Mouse (Mus musculus): ENCODE results near the gene Hrnr.

Gene Hrnr

DNA sequence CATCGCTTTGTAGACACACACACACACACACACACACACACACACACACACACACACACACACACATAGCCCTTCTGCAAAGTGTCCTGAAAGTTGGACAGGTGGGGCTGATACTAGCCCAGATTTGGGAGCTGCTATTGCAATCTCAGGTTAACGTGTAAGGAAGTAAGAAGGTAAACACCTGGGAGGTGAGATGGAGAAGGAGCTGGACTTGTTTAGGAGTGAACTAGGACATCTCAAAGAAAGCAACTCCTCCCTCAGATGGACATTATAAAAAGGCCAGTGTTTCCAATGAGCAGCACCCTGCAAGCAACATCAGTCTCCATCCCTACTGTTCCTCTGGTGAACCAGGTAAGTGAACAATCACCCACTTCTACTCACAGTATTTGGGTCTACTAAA is at the start of gene Hrnr:
Gene Hrnr, plus strand, starts transcription at position 301 of the 400 bp plus-strand sequence.
- no peak for DNase-seq (ENCODE audit: low read depth in 1 of 2, low spot score in 2 of 2)

- DNase-seq (ENCODE audit: low read depth in 1 of 2, low spot score in 2 of 2), result no peak
These were observed 46.3 kb upstream of the Hrnr start, which contains the start of gene Flg for GRCm38 (mm10) chr3:93273223-93273622. Flg (plus strand) TSS chr3:93273523.

- DNase-seq (ENCODE audit: low read depth in 1 of 2, low spot score in 2 of 2), result no peak
These were observed 22.0 kb upstream of the Hrnr start for GRCm38 (mm10) chr3:93297542-93297941.

- DNase-seq (ENCODE audit: low read depth in 1 of 2, low spot score in 2 of 2), result no peak
These were observed 19.7 kb upstream of the Hrnr start for GRCm38 (mm10) chr3:93299832-93300231.

DNA sequence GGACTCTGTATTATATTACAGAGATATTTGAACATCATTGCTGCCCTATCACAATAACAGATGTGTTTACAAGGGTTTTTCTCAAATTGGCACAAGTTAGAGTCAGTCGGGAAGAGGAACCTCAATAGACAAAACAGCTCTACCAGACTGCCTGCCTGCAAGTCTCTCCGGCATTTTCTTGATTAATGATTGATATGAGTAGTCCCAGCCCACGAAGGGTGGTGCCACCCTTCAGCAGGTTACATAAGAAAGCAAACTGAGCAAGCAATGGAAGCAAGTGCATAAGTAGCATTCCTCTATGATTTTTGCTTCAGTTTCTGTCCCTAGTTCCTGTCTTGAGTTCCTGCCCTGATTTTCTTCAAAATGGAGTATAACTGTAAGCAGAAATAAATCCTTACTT is 17.7 kb upstream of the Hrnr start:
- DNase-seq (ENCODE audit: low read depth in 1 of 2, low spot score in 2 of 2), result no peak

GRCm38 (mm10) chr3:93306142-93306541 is 13.4 kb upstream of the Hrnr start:
- DNase-seq (ENCODE audit: low read depth in 1 of 2, low spot score in 2 of 2), result no peak

DNA sequence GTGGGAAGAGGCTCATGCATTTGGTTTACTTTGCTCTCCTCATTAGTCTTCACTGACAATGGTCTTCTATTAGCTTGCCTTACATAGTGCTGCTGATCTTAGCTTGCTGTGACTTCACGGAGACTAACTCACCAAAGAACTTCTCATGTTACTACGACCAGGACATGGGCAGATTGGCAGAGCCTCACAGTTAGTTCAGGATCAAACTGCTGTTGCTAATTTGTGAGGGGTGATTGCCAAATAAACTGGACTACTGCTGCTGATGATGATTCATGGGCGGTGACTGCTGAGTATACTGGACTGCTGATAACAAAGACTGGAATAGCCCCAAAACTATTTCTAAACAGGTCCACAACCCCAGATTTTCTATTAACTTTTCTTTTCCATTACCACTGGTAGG is 8.2 kb upstream of the Hrnr start:
- DNase-seq (ENCODE audit: low read depth in 1 of 2, low spot score in 2 of 2), result no peak

DNA sequence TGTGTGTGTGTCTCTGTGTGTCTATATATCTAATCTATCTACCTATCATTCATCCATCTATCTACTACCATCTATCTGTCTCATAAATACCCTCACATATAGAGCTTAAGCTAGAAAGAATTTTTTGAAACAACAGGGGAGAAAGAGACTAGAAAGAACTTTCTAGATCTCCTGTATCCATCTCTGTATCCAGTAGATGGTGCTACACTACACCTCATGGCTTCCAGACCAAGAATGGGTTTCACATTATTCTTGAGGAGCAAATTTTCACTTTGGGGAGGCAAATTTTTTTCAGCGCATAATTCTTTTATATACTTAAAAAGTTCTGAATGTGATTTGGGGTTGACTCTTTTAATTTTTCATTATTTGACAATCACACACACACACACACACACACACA is 5.2 kb upstream of the Hrnr start:
- no peak for DNase-seq (ENCODE audit: low read depth in 1 of 2, low spot score in 2 of 2)

GRCm38 (mm10) chr3:93337749-93338148 is 18.2 kb downstream of the Hrnr start:
- DNase-seq (ENCODE audit: low read depth in 1 of 2, low spot score in 2 of 2), result no peak

DNA sequence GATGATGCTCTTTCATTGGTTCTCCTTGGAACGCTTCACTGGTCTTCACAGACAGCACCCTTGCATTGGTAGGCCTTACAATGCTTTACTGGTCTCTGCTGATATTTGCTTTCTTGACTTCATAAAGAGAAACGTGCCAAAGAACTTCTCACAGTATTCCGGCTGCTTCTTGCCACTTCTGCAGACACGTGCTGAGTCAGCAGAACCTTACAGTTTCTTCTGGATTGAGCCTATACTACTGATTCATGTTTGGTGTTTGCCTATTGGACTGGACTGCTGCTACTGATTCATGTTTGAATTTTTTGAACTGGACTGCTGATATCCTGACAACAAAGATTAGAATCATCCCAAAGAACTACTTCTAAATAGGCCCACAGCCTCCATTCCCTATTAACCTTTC is 20.5 kb downstream of the Hrnr start:
- DNase-seq (ENCODE audit: low read depth in 1 of 2, low spot score in 2 of 2), result no peak

DNA sequence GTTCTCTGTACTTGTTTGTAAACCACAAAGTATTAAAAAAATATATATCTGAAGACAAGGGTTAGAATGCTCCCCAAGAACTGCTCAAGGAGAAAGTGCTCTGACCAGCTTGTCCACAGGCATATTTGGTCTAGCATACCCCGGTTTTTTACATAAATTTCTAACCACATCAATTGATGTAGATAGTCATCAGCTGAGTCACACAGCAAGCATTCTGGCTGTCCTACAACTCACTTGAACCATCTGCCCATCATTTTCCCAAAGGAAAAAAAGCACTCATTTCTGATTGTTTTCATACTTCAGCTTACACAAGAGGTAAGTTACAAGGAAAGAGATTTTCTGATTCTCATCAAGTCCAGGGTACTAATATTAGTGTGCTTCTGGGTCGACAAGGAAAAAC is 27.3 kb downstream of the Hrnr start:
- no peak for DNase-seq (ENCODE audit: low read depth in 1 of 2, low spot score in 2 of 2)

DNA sequence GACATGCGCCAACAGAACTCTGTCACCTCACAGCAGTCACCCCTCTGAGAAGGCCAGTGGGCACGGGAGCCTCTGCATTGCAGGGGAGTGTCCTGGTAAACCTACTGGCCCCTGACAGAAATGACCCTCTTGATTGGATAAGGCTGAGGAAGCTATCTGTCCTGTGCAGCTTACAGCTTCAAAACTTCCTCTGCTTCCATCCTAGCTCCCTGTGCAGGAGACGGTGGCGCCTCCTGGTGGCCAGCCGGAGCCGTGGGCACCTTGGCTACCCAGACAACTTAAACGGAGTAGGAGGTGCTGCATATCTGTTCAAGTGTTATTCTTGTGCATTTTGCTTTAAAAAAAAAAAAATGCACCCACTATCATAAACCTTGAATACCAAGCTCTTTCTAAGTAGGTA is 40.5 kb downstream of the Hrnr start:
- DNase-seq (ENCODE audit: low read depth in 1 of 2, low spot score in 2 of 2), result no peak

- DNase-seq (ENCODE audit: low read depth in 1 of 2, low spot score in 2 of 2), result no peak
These were observed 42.5 kb downstream of the Hrnr start for GRCm38 (mm10) chr3:93361933-93362574.

GRCm38 (mm10) chr3:93366966-93367575 is 47.5 kb downstream of the Hrnr start:
- no peak for DNase-seq (ENCODE audit: low read depth in 1 of 2, low spot score in 2 of 2)

DNA sequence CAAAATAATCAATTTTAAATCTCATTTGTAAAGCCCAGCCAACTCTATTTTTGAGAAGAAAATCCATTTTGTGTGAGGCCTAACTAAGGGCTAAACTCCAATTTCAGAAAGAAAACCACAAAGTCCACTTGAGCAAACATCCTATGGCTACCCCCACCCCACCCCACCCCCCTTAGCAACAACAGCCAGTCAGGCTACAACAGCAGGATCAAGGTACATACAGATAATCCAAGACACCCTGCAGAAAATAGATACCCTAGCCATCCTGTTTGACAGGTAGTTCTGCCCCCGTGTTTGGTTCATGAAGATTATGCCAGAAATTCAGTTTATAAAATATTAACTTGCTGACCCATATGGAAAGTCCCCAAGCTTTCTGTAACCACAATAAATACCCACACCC is 48.6 kb downstream of the Hrnr start:
- DNase-seq (ENCODE audit: low read depth in 1 of 2, low spot score in 2 of 2), result no peak

GRCm38 (mm10) chr3:93373416-93373815 is 53.9 kb downstream of the Hrnr start:
- DNase-seq (ENCODE audit: low read depth in 1 of 2, low spot score in 2 of 2), result no peak

DNA sequence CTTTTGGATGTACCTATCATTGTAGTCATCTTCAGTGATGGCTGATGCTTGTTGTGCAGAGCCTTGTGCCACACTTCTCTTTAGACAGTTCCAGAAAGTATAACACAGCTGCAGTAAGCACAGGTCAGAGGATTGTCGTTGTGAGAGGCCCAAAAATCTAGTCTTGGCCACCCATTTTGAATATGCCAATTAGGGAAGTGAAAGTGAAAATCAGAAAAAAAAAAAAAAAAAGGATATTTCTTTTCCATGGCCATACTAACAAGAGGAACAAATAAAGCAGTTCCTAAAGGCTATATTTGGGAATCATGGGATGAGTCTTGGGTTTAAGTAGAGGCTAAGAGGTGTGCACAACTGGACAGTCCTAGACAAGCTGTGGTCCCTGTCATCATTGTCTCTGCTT is 55.6 kb downstream of the Hrnr start:
- no peak for DNase-seq (ENCODE audit: low read depth in 1 of 2, low spot score in 2 of 2)

- no peak for DNase-seq (ENCODE audit: low read depth in 1 of 2, low spot score in 2 of 2)
These were observed 56.1 kb downstream of the Hrnr start for GRCm38 (mm10) chr3:93375601-93376000.

DNA sequence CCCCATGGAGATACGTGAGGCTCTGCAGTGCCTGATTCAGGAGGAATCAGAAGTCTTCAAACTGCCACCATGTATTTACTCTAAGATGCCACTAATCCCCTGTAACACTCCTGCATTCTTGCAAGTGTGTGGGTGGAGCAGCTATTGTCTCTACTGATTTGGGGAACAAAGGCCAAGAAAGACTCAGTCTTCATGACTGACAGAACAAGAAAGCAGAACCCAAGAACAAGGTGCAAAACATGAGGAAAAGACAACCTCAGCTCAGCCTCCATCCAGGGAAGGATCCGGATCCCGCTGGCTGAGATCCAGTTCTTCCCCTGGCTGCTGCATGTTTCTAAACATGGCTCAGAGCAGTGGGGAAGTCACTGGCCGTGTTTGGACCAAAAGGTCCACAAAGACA is 58.6 kb downstream of the Hrnr start:
- DNase-seq (ENCODE audit: low read depth in 1 of 2, low spot score in 2 of 2), result no peak
